Mouse (Mus musculus): ENCODE measurements around the gene Oasl1. TPM values are rescaled to one million over a fixed set of nuclear protein-coding genes. Genes with fewer than 3 reads are reported as not detected.
"Not testable (repeated sequence)": the region's sequence is repeated elsewhere in the genome, so short reads cannot be mapped to it uniquely, and the experiment has no call there.

The Oasl1 gene
- total and polyA plus RNA-seq, 2 experiments: 5.8 to 16.8 TPM

DNA sequence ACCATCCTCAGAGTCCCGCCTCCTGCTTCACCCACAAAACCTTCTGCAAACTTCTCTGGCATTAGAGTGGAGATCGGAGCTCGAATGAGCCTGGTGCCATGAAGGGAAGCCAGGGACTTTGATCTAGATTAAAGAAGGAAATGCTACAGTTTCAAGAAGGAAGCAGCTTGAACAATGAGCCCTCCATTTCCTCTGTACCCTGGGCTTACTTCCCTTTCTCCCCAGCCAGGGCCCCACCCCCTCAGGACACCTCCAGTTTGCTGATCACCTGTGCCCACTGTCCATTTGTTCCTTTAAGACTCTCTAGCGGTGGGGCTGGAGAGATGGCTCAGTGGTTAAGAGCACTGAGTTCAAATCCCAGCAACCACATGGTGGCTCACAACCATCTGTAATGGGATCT, 6.3 kb upstream of the Oasl1 start:
- no peaks in the 10 kb centered on the region for H3K79me2 ChIP-seq (ENCODE audit: control insufficient read depth, insufficient read depth, low read length)
- TF ChIP-seq POLR2A (IDR thresholded peaks at IDR 0.05; ENCODE audit: extremely low read depth, insufficient read depth, low read length) (no peak), CTCF (IDR thresholded peaks at IDR 0.05; ENCODE audit: low read depth, low read length) (no peak)
- DNase-seq (ENCODE audit: extremely low read depth, low read depth, low spot score): no peak
- H3K9ac ChIP-seq (ENCODE audit: low read depth, low read length): no peak overlapping the region
- H3K27ac ChIP-seq (replicated peaks; ENCODE audit: insufficient read depth, low read depth, low read length): no peak overlapping the region
- no peaks in the 10 kb centered on the region for H3K27me3 ChIP-seq (ENCODE audit: control insufficient read depth, insufficient read depth, low read length)
- H3K4me1 ChIP-seq (ENCODE audit: control insufficient read depth, insufficient read depth, low read length): no peaks in the 10 kb centered on the region
- H3K36me3 ChIP-seq (ENCODE audit: control insufficient read depth, insufficient read depth, low read length): no peaks in the 10 kb centered on the region
- no peak overlapping the region for H3K4me3 ChIP-seq (ENCODE audit: insufficient read depth, low read depth, low read length)
- WGBS: 83% methylated on average over 4 of the region's 4 CpGs

DNA sequence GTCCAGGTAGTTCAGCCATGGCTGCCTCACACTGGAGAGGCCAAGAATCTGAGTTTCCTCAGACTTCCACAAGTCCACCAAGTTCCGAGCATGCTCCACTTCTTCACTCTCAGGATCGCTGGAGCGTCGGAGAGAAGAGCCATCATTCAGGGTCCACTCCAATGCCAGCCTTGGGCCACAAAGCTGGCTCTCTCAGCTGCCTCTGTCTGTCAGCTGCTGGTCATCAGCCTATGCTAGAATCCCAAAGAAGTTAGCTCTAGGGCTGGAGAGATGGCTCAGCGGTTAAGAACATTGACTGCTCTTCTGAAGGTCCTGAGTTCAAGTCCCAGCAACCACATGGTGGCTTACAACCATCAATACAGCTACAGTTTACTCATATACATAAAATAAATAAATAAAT, 5.7 kb upstream of the Oasl1 start:
- 92% methylated on average over 5 of the region's 5 CpGs for WGBS
- H3K9ac ChIP-seq (ENCODE audit: low read depth, low read length); H3K27me3 ChIP-seq (ENCODE audit: control insufficient read depth, insufficient read depth, low read length); H3K27ac ChIP-seq (replicated peaks; ENCODE audit: insufficient read depth, low read depth, low read length); DNase-seq (ENCODE audit: extremely low read depth, low read depth, low spot score); H3K79me2 ChIP-seq (ENCODE audit: control insufficient read depth, insufficient read depth, low read length); H3K36me3 ChIP-seq (ENCODE audit: control insufficient read depth, insufficient read depth, low read length); H3K4me3 ChIP-seq (ENCODE audit: insufficient read depth, low read depth, low read length); H3K4me1 ChIP-seq (ENCODE audit: control insufficient read depth, insufficient read depth, low read length): not testable (repeated sequence)

DNA sequence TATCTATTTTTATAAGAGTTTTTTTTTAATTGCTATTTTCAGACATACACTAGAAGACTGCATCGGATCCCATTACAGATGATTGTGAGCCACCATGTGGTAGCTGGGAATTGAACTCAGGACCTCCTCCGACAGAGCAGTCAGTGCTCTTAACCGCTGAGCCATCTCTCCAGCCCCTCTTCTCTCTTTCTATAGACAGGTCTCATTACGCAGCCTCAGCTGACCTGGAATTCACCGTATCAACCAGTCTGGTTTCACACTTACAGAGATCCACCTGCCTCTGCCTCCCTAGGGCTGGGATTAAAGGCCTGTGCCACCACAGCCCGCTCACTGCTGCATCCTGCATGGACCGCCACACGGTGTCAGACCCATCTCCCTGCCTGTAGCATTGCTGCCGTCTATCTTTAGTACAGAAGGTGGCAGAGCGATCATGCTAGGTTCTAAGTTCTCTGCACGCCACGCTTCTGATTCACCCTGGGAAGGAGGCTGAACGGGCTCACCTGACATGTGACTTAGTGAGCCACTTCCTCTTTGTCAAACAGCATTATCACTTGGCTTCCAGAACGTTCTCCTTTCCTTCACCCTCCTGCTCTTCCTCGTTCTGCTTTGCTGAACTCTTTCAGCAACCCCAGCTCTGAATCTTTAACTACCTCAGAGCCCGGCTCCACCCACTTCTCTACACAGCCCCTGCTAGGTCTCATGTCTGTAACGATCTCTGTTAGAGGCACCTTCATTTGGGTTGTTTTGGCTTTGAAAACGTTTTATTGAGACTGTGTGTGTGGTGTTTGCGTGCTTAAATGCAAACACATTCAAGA, 1.3 kb upstream of the Oasl1 start:
- H3K36me3 ChIP-seq (ENCODE audit: control insufficient read depth, insufficient read depth, low read length): no peaks in the 10 kb centered on the region
- no peak overlapping the region for H3K9ac ChIP-seq (ENCODE audit: low read depth, low read length)
- 62% methylated on average over 19 of the region's 19 CpGs for WGBS
- peak overlapping the region; percentile 18 for H3K27ac ChIP-seq (replicated peaks; ENCODE audit: insufficient read depth, low read depth, low read length)
- no peak for TF ChIP-seq POLR2A (IDR thresholded peaks at IDR 0.05; ENCODE audit: extremely low read depth, insufficient read depth, low read length)
- peak; percentile 19; the same call in 1 of the 2 replicates for TF ChIP-seq CTCF (IDR thresholded peaks at IDR 0.05; ENCODE audit: low read depth, low read length)
- no peak for DNase-seq (ENCODE audit: extremely low read depth, low read depth, low spot score)
- no peak overlapping the region for H3K4me3 ChIP-seq (ENCODE audit: insufficient read depth, low read depth, low read length)
- H3K79me2 ChIP-seq (ENCODE audit: control insufficient read depth, insufficient read depth, low read length): 0 out of 2 replicates have a peak, but pooled peaks cover under 1% of the 10 kb centered on the region
- no peaks in the 10 kb centered on the region for H3K27me3 ChIP-seq (ENCODE audit: control insufficient read depth, insufficient read depth, low read length)
- H3K4me1 ChIP-seq (ENCODE audit: control insufficient read depth, insufficient read depth, low read length): peaks cover 16% of the 10 kb centered on the region

DNA sequence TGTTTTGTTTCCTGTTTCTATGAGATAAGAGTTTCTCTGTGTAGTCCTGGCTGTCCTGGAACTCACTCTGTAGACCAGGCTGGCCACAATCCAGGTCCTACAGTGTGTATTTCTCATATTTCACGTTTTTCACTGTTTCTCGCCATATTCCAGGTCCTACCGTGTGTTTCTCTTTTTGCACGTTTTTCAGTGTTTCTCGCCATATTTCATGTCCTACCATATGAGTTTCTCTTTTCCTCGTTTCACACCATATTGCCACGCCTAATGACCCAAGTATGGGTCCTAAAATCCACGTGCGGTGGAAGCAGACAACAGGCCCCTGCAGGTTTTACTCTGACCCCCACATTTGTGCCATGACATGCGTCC, 691 bp upstream of the Oasl1 start:
- no peak overlapping the region for H3K9ac ChIP-seq (ENCODE audit: low read depth, low read length)
- WGBS: 61% methylated on average over 10 of the region's 10 CpGs
- no peaks in the 10 kb centered on the region for H3K36me3 ChIP-seq (ENCODE audit: control insufficient read depth, insufficient read depth, low read length)
- TF ChIP-seq CTCF (IDR thresholded peaks at IDR 0.05; ENCODE audit: low read depth, low read length) (no peak), POLR2A (IDR thresholded peaks at IDR 0.05; ENCODE audit: extremely low read depth, insufficient read depth, low read length) (no peak)
- no peak overlapping the region; the same call in 1 of the 2 replicates for H3K27ac ChIP-seq (replicated peaks; ENCODE audit: insufficient read depth, low read depth, low read length)
- H3K27me3 ChIP-seq (ENCODE audit: control insufficient read depth, insufficient read depth, low read length): no peaks in the 10 kb centered on the region
- H3K79me2 ChIP-seq (ENCODE audit: control insufficient read depth, insufficient read depth, low read length): 0 out of 2 replicates have a peak, but pooled peaks cover 2% of the 10 kb centered on the region
- H3K4me1 ChIP-seq (ENCODE audit: control insufficient read depth, insufficient read depth, low read length): peaks cover 16% of the 10 kb centered on the region
- H3K4me3 ChIP-seq (ENCODE audit: insufficient read depth, low read depth, low read length): no peak overlapping the region
- no peak for DNase-seq (ENCODE audit: extremely low read depth, low read depth, low spot score)

DNA sequence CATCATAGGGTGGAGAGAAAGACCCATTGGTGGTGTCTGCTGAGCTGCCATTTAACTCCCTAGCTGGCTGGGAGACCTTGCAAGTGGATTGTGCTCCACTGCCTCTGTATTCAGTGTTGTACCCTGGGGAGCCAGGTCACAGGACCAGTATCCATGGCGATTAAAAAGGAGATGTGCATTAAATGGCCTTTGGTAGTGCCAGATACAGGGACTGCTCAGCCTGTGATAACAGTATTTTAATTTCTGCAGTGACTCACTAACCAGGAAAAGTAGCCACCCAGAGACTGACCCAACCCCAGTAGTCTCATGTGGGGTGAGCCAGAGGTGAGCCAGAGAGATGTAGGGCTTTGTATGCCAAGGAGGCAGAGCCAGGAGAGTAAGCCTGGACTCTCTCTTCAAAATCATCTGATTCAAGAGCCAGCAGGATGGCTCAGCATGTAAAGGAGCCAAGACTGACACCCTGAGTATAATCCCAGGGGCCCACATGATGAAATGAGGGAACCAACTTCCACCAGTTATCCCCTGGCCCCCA, 3.2 kb downstream of the Oasl1 start:
- 0 out of 2 replicates have a peak, but pooled peaks cover 2% of the 10 kb centered on the region for H3K36me3 ChIP-seq (ENCODE audit: control insufficient read depth, insufficient read depth, low read length)
- peak; percentile 66 for DNase-seq (ENCODE audit: extremely low read depth, low read depth, low spot score)
- H3K27ac ChIP-seq (replicated peaks; ENCODE audit: insufficient read depth, low read depth, low read length): peak overlapping the region; percentile 70
- peaks cover 16% of the 10 kb centered on the region for H3K4me1 ChIP-seq (ENCODE audit: control insufficient read depth, insufficient read depth, low read length)
- H3K27me3 ChIP-seq (ENCODE audit: control insufficient read depth, insufficient read depth, low read length): no peaks in the 10 kb centered on the region
- TF ChIP-seq POLR2A (IDR thresholded peaks at IDR 0.05; ENCODE audit: extremely low read depth, insufficient read depth, low read length) (no peak), CTCF (IDR thresholded peaks at IDR 0.05; ENCODE audit: low read depth, low read length) (no peak)
- no peak overlapping the region for H3K9ac ChIP-seq (ENCODE audit: low read depth, low read length)
- WGBS: 35% methylated on average over 1 of the region's 1 CpGs
- 0 out of 2 replicates have a peak, but pooled peaks cover 2% of the 10 kb centered on the region for H3K79me2 ChIP-seq (ENCODE audit: control insufficient read depth, insufficient read depth, low read length)
- H3K4me3 ChIP-seq (ENCODE audit: insufficient read depth, low read depth, low read length): no peak overlapping the region

DNA sequence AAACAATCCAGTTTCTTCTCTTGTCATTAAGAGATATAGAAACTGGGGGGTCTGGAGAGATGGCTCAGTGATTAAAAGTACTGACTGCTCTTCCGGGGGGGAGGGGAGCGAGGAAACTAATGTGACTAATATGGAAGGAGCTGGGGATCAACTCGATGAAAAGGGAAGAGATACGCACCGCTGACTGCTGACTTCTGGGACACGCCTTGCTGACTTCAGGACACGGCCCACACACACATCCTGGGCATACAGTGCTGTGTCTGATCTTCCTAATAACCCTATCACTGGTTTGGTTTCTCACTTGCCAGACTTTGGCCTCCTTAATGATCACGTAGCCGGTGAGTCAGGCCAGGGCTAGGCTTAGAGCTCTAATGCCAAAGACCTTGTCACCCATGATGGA, 3.7 kb downstream of the Oasl1 start:
- Histone ChIP-seq H3K27me3 (ENCODE audit: control insufficient read depth, insufficient read depth, low read length) (no peaks in the 10 kb centered on the region), H3K9ac (ENCODE audit: low read depth, low read length) (no peak overlapping the region), H3K4me3 (ENCODE audit: insufficient read depth, low read depth, low read length) (no peak overlapping the region), H3K36me3 (ENCODE audit: control insufficient read depth, insufficient read depth, low read length) (0 out of 2 replicates have a peak, but pooled peaks cover 2% of the 10 kb centered on the region), H3K79me2 (ENCODE audit: control insufficient read depth, insufficient read depth, low read length) (0 out of 2 replicates have a peak, but pooled peaks cover 2% of the 10 kb centered on the region), H3K4me1 (ENCODE audit: control insufficient read depth, insufficient read depth, low read length) (peaks cover 16% of the 10 kb centered on the region), H3K27ac (replicated peaks; ENCODE audit: insufficient read depth, low read depth, low read length) (no peak overlapping the region)
- TF ChIP-seq CTCF (IDR thresholded peaks at IDR 0.05; ENCODE audit: low read depth, low read length): no peak
- no peak for TF ChIP-seq POLR2A (IDR thresholded peaks at IDR 0.05; ENCODE audit: extremely low read depth, insufficient read depth, low read length)
- DNase-seq (ENCODE audit: extremely low read depth, low read depth, low spot score): no peak
- WGBS: 65% methylated on average over 9 of the region's 9 CpGs

Measured in liver, adult 2 months (tissue).